Mouse (Mus musculus) right cerebral cortex, postnatal 10 days (tissue): ENCODE measurements at regions not wholly inside any gene's neighbourhood (a gene's known extent, or its start where the extent isn't known, plus 50 kb on each side); places are given as distances from the start of the nearest gene placed in this dataset.

Experiments
- DNase-seq, 2 experiments: peaks; one replicate each; pipeline ENCODE4 v3.0.0; 2021; ENCODE audit warnings: low spot score in 2 of 2

- DNase-seq, result no peak
Observed at GRCm38 (mm10) chr8:15487579-15487978, 441.7 kb upstream of the BB014433 start.

- DNase-seq, result no peak
Observed at GRCm38 (mm10) chr8:15470561-15470960, 424.7 kb upstream of the BB014433 start.

GRCm38 (mm10) chr8:15468540-15469476, 422.9 kb upstream of the BB014433 start:
- DNase-seq, result no peak

GRCm38 (mm10) chr8:15438546-15438945, 392.7 kb upstream of the BB014433 start:
- DNase-seq, result no peak

GRCm38 (mm10) chr8:15394722-15395115, 348.8 kb upstream of the BB014433 start:
- DNase-seq, result no peak

GRCm38 (mm10) chr8:15393936-15394721, 348.3 kb upstream of the BB014433 start:
- no peak for DNase-seq

GRCm38 (mm10) chr8:15392056-15392455, 346.2 kb upstream of the BB014433 start:
- peak in 1 of 2 experiments; percentile 39 for DNase-seq

- no peak for DNase-seq
Observed at GRCm38 (mm10) chr8:15388791-15389190, 342.9 kb upstream of the BB014433 start.

GRCm38 (mm10) chr8:15367063-15367462, 321.2 kb upstream of the BB014433 start:
- DNase-seq, result no peak

GRCm38 (mm10) chr8:15364546-15364945, 318.7 kb upstream of the BB014433 start:
- DNase-seq, result no peak

- no peak for DNase-seq
Observed at GRCm38 (mm10) chr8:15344151-15344550, 298.3 kb upstream of the BB014433 start.

- no peak for DNase-seq
Observed at GRCm38 (mm10) chr8:15343616-15344015, 297.7 kb upstream of the BB014433 start.

GRCm38 (mm10) chr8:15334532-15334931, 288.7 kb upstream of the BB014433 start:
- DNase-seq, result no peak

GRCm38 (mm10) chr8:15327312-15327711, 281.4 kb upstream of the BB014433 start:
- DNase-seq, result no peak

GRCm38 (mm10) chr8:15323421-15323820, 277.5 kb upstream of the BB014433 start:
- no peak for DNase-seq

- no peak for DNase-seq
Observed at GRCm38 (mm10) chr8:15318082-15318816, 272.4 kb upstream of the BB014433 start.

GRCm38 (mm10) chr8:15313481-15313880, 267.6 kb upstream of the BB014433 start:
- DNase-seq, result no peak

GRCm38 (mm10) chr8:15311509-15311908, 265.6 kb upstream of the BB014433 start:
- no peak for DNase-seq

GRCm38 (mm10) chr8:15311045-15311444, 265.2 kb upstream of the BB014433 start:
- peak; percentile 42 to 48 for DNase-seq

- no peak for DNase-seq
Observed at GRCm38 (mm10) chr8:15304143-15304677, 258.3 kb upstream of the BB014433 start.

GRCm38 (mm10) chr8:15273775-15274174, 227.9 kb upstream of the BB014433 start:
- DNase-seq, result no peak
